Mouse (Mus musculus) T-helper 1 cell (primary cell): ENCODE measurements around the gene Rubcnl.

Experiments
- in situ Hi-C: fragments of 300-600 bp; cut with MboI, MseI; formaldehyde crosslinking; loops from one replicate; pipeline ENCODE4 v1.15.1; 2025; ENCODE audit warnings: high pct_unique_total_duplicates

Rubcnl gene

DNA sequence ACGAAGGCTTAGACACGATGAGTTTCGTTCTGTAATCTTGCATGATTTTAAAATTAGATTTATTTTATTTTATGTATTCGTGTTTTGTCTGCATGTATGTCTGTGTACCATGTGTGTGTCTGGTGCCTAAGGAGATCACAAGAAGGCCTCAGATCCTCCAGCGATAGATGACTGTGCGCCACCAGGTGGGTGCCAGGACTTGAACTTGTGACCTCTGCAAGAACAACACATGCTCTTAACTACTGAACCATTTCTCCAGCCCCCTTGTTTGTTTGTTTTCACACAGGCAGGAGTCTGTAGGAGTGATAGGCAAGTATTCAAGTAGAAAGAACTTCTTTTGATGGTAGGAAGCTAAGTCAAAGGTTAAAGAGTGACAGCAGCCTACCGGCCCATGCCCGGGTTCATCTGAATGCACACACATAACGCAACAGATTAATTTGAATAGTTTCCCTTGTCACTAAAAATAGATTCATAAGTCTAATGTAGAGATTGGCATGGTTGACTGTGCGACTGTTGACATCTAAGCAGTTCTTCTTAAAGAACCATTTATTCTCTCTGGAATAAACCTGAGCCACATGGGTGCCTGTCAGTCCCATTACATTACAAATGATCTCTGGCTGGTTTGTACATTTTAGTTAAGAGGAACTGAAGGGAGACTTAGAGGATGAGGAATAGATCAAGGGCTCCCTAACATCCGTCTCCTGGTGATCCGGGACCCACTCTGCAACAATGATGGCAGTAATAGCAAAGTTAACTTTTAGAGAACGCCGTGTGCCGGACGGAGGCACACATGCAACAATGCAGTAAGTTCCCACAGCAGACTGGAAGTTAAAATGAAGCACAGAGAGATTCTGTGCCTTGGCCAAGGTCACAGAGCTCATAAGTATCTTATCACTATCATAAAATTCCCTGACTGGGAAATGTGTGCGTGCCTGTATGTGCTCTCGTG is 2.3 kb downstream of the Rubcnl start:
- in situ Hi-C loops, result no loop called here

DNA sequence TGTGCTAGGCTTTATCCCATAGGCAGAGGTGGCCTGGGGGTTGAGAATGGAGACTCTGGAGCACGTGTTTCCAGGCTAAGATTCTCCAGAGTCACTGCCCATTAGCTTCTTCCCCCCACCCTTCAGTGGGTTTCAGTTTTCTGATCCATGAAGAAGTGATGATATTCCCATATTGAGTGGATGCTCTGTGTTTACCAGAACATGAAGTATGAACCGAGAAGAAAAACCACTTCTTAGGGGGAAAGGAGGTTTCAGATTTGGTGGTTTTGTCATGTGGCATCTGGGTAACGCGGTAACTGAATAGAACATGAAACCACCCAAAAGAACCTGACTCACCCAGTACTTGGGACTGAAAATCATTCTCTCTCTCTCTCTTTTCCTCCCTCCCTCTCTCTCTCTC is 3.0 kb downstream of the Rubcnl start:
- in situ Hi-C loops, result no loop called here

DNA sequence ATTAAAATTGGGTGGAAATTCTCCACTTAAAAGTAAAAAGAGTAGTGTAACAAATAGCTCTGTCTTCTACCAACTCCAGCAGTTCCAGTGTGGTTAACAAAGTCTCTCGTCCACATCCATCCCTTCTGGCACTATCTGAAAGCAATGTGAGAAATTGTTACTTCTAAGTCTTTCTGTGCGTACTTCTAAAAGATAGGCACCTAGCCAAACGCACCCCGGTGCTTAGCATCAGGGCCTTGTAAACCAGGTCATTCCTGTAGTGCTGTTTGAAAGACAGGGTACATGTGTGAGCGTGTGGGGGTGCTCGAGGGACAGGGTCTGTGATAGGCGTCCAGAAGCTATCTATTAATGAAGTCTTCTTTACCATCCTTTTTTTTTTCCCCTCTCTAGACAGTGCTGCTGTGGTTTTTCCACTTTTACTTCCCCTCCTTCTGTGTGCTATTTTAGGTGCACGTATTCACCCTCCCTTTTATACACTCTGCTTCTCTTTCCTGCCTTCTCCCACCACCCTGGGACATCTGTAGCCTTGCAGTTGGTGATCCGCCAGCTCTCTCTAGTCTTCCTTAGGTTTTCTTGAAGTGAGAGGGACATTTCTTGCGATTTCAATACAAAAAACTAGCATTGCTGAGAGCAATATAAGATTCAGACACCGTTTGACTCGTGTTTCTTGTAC is 4.9 kb downstream of the Rubcnl start:
- in situ Hi-C loops, result no loop called here

DNA sequence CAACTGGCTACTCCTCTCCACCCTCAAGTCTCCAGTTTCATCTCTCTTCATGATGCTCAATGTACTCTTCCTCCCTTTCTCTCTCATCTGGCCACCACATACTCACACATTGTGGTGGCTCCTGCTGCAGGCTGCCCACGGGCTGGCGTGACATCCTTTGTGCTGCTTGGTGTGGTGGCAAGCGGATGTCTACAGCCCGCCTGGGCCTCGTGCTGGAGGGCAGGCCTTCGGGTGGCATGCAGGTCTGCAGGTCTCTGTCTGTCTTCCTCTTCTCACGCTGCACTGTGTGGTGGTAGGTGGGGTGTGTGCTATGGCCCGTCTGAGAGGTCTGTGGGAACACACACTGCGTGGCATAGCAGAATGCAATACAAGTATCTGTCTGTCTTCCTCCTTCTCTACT is 6.7 kb downstream of the Rubcnl start:
- in situ Hi-C loops, result no loop called here

DNA sequence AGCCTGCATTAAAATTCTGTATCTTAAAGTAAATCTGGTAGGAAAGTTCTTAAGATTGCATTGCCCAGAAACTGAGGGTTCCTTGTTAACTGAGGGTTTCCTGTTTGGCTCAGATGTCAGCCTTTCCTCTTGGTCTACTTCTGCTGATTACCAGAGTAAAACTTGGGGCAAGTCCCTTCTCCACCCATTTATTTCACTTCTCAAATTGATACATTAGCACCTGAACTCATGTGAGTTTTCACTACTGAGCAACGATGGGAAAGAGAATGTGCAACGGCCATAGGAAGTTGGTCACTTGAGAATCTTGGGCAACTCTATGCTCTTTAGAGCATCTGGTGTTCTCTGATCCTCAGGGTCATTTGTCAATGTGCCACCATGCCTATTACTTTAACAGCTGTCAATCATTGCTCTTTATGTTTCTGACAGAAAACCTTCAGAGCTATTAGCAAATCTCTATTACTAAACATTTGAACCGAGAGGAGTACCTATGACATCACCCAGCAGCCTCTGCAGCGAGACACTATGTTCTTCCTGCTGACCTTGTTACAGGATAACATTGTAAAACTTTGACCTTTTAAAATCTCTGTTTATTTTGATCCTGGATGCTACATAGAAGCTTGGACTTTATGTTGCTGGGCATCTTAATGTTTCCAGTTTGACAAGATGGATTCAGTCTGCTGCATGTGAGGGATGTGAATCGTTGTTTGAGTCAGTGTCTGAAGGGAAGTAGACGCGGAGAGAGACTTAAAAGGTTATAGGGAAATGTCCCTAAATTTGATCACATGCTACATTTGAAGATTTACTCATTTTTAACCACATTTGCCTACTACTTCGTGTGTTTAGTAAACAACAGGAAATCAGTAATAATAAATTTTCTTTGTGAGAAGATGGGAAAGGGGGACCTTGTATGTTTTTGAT is 9.2 kb downstream of the Rubcnl start:
- in situ Hi-C loops, result no loop called here

DNA sequence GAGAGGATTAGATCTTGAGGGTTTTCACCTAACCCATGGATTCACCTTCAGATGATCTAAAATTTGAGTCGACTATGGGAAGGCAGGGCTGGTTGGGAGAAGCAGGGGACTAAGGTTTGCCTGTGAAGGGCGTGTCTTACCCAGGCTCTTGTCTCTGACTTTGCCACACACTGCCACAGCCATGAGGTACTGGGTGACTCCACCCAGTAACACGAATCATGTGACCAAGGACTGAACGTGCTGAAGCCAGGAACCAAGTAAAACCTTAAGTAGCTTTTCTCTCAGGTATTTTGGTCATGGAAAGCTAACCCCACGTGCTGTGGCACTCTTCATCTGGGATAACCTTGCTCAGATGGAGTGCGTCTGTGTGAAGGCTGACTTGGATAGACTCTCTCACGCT is 14.9 kb downstream of the Rubcnl start:
- in situ Hi-C loops, result no loop called here

DNA sequence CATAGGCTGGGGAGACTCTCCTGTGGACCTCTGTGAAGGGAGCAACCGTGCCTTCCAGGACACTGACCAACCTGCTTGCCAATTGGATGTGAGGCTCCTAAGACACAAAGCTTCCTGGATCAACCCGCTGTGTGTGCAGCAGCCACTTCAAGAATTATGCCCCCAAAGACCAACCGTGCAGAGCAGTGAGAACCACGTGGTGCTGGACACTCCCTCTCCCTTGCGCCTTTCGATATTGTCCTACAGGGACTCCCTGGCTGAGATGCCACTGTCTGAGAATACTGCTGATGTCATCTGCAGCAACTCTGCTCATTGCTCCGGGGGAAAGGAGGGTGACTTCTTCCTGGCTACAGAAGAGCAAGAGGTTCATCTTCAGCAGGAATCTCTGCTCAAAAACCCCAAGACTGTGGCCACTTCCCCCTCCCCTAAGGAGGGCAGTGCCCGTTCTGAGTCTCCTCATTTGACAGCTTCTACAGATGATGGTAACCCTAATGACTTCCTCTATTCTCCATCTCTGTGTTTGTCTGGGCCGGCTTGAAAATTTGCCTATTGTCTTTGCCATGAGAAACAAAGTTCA is 16.3 kb downstream of the Rubcnl start:
- in situ Hi-C loops, result no loop called here

DNA sequence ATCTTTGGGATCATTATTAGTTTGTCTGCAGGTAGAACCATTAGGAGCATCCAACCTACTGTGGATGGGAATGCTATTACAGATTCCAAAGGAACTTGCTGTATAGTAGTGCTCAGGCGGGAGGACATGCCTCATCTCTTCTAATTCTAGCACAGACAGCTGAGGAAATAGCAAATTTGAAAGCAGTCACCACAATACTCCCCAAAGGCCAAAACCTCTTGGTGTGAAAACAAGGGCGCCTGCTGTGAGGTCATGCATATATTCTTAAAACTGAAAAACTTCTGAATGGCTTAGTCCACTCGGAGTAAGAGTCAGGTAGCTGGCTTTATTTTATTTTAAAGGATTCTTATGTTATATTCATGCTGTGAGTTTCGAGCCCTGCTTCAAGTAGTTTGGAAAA is 16.9 kb downstream of the Rubcnl start:
- in situ Hi-C loops, result no loop called here

DNA sequence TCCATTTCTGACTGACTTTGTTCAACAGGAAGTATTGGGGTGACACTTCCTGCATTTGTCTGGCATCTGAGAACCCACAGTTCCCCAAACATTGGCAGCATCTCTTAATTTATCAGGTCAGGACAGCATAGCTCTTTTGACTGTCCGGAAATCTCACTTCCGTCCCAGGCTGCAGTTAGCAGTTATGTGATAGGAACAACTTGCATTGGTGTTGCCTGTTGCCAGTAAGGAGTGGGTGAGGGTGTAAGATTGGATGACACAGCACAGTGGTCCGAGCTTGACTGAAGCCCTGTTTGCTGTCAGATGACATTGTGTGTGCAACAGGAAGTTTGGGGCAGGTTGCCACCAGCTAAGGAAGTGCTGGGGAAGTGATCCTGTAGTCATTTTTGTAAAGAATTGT is 18.4 kb downstream of the Rubcnl start:
- in situ Hi-C loops, result no loop called here

DNA sequence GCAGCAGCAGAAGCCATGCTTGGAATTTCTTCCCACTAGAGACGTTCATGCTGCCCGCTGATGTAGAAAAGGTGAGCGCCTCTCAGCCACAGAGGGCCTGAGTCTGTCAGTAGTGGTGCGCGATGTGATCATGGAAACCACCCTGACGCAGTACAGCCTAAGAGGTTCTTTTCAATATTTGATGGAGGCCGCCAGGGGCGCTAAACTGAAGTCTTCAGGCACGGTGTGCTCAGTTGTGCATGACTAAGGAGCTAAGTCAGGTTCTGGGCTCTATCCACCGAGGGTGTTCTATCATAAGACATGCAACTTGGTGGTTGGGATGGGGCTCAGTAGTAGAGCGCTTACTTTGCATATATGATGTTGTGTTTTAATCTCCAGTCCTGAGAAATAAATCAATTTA is 19.6 kb downstream of the Rubcnl start:
- in situ Hi-C loops, result no loop called here

DNA sequence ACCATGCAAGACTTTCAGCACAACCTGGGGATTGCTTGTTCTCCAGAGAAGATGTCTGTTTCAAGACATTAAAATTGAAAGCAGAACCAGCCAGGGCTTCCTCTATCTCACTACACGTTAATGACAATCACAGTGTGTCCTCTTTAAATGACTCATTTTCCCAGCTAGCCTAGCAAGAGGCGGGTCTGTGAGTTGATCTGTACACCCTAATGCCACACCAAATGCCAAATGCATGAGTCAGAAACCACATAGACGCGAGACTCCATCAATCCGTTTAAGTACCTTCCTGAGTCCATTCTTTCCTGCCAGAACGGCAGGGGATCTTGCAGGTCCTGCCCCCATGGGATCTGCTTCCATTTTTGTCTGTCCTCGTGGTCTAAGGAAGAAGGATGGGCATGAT is 29.4 kb downstream of the Rubcnl start:
- in situ Hi-C loops, result no loop called here

DNA sequence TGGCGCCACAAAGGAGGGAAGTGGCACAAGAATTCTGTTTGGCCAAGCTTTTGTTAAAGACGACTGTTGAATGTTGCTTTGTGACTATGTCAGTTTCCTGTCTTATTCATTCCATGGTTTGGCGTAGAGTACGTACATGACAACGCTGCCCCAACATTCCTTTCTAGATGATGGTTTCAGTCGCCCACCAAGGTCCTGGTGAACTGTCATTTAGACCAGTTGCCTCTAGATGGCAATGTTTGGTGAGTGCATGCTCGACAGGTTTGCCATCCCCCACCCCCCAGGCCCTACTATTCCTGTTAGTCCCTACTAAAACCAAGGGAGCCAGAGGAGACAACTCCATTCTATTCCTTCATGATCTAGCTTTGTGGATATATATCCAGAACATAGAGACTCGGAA is 36.6 kb downstream of the Rubcnl start:
- in situ Hi-C loops, result no loop called here

DNA sequence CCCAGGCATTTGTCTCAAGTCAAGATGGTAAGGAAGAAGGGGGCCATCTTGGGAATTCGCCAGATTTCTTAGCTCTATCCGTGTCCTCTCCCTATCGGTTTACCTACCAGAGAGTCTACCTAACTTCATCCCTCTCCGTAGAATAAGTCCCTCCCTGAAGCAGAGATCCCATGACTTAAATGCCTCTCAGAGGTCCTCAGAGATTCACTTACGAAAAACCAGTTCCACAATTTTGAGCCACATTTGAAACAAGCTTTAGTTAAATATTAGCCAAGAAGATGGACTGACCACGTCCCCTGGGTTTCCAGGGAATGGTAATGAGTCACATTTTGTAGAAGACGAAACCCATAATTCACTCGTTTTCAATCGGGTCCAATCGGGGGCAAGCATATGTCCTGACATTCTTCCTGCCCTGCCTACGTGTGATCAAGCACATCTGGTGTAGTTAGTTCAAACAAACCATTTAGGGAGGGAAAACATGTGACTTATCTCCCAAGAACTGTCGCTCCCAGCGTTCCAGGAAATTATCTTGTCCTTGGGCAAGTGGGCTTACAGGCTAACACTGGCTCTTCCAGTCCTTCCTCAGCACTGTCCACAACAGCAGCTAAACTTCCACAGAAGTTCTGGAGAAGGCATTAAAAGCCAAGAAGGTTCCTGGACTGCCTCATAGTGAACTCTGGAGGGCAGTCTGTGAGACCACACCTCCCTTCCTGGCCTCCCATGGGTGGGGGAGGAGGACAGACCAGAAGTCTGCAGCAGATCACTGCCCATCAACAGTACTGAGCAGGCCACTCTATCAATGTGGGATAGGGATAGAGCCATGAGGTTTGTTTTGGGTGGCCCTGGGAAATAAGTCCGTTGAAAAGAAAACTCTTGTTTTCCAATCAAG is 38.9 kb downstream of the Rubcnl start:
- in situ Hi-C loops, result no loop called here

DNA sequence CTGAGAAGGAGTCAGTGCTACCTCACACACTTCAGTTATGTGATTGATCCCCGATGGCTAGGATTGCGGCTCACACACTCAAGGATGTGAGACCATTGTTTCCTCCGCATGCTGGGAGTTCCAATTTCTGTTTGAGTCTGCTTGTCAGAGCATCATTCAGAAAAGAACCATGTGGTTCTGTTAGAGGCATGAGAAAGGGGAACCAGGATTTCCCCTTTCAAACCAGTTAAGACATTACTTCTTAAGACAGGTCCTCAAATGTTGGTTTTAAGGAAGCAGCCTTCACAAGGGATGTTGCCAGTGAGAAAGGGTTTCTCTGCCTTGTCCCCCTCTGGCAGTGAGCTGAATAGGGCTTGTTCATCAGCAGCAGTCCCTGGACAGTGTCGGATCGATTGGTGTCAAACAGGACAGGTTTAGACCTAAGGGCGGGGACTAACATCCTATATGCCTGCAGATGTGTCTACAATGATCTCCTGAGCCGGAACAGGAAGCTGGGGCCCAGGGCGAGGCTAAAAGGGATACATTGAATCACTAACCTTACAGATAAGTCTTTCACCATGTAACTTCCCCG is 41.1 kb downstream of the Rubcnl start:
- in situ Hi-C loops, result no loop called here

DNA sequence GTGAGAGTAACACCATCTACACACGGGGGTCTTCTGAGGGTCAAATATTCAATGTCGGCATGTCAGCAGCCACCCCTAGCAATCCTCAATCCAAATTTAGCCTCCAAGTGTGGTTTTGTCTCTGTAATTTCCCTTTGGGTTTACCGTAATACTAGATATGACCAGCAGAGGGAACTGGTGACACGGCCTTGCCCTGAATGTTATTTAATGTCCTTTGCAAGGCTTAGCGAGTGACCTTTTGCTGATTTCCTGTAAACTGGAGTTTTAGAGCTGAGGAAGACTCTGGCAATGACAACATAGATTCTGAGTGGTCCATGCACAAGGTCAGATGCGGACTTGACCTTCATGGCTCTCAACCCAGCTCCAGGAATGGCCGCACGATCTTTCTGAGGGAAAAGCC is 44.7 kb downstream of the Rubcnl start:
- in situ Hi-C loops, result loop anchor here (10.0 kb wide), 1 partner anchor 224 kb away; the partner anchor contains the start of gene Zc3h13

DNA sequence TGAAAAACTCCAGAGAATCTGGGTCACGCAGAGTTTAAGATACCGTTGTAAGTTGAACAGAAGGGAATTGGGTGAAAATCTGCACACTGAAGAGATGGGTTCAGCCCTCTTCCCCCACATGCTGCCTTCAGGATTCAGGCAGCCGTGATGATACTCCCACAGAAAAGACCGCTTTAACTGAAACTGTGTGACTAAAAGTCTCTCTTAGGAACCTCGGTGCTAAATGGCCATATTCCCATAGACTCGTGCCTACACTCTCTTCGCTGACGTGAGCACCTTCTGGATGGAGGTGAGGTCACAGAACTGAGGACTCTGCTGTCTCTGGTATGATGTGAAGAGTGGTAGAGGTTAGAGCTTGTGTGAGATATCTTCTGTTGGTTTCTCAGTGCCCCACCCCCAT is 48.1 kb downstream of the Rubcnl start:
- in situ Hi-C loops, result loop anchor here (10.0 kb wide), 1 partner anchor 221 kb away; the partner anchor contains the start of gene Zc3h13

DNA sequence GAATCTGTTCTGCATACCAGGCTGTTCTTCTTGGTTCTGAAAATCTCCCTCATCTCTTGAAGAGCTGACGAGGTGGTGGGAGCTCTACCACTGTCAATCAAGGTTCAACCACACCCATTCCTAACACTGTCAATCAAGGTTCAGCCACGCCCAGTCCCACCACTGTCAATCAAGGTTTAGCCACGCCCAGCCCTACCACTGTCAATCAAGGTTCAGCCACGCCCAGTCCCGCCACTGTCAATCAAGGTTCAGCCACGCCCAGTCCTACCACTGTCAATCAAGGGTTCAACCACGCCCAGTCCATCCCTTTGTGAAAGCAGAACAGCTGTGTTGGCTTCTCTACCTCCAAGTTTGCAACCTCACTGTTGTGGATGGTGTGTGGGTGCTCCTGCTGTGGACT is 48.7 kb downstream of the Rubcnl start:
- in situ Hi-C loops, result loop anchor here (10.0 kb wide), 1 partner anchor 220 kb away; the partner anchor contains the start of gene Zc3h13

DNA sequence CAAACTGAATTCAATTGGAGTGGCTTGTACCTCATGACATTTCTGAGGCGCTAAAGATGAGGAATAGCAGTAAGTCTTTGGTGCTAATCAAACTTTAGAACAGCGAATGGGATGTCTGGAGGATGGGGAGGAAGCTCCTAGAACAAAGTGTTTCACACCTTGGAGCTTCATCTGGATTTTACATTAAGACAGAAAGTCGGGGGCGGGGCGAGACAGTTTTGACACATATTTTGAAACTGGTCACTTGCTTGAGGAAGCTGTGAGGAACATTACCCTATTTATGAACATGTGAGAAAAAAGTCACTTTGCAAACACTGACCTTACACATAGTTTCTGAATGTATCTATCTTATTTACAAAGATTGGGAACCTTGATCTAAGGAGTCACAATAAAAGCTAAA is 49.4 kb downstream of the Rubcnl start:
- in situ Hi-C loops, result loop anchor here (10.0 kb wide), 1 partner anchor 220 kb away; the partner anchor contains the start of gene Zc3h13

DNA sequence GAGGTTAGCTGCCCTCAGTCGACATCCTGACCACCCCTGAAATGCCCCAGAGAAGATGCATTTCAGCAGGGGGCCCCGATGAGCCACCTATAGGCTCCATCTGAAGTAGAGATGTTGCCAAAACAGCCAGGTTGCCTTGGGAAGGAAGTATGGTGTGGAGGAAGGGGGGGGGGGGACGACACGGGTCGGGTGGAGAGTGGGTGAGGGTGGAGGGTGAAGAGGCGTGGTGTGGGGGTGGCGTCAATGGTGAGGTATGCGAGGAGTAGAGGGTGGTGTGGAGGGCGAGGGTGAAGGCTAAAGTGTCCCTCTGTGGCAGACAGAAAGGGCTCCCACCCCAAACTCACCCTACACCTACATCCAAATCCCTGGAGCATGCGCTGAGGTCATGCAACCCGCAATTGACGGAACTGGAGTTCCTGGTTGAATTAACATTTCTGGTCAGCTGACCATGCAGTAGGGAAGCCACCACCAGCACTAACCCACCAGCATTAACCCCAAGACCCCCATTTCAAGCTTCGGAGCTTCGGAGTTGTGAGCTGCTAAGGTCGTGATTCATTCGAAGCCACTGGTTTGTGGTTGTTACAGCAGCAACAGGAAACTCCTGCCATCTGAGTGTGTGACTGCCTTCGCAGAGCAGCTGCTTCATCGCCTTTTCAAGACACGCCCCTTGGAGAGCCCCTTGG is 52.7 kb downstream of the Rubcnl start:
- in situ Hi-C loops, result loop anchor here (10.0 kb wide), 1 partner anchor 216 kb away; the partner anchor contains the start of gene Zc3h13
